Mouse (Mus musculus) MEL (cell line): ENCODE results near the gene Cyp17a1. TPM values are rescaled to one million over a fixed set of nuclear protein-coding genes. Genes with fewer than 3 reads are reported as not detected.

Source experiments
- DNase-seq: peaks from one replicate; pipeline ENCODE4 v3.0.0; 2011; ENCODE audit warnings: low read depth, low spot score
- H3K27ac ChIP-seq: 2 replicates; pipeline ENCODE4 v1.5.1; 2012; ENCODE audit warnings: low read depth, mild to moderate bottlenecking, control low read depth, low read length, moderate library complexity; ENCODE audit not compliant: control insufficient read depth
- H3K27me3 ChIP-seq, 2 experiments: fragments of 150-350 bp in 1 of 2; sonication (generic) in 1 of 2; 2 replicates each; pipeline ENCODE4 v1.6.1; 2012; ENCODE audit warnings: low read length in 2 of 2, mild to moderate bottlenecking in 2 of 2, improper control_type of control experiment in 1 of 2, moderate library complexity in 1 of 2; ENCODE audit not compliant: insufficient read depth in 2 of 2, control insufficient read depth in 1 of 2
- H3K36me3 ChIP-seq, 2 experiments: 2 replicates each; pipeline ENCODE4 v1.6.1; 2012 to 2014; ENCODE audit warnings: low read length in 2 of 2, improper control_type of control experiment in 1 of 2, inconsistent platforms in 1 of 2, mild to moderate bottlenecking in 1 of 2; ENCODE audit not compliant: insufficient read depth in 2 of 2, control insufficient read depth in 1 of 2
- H3K4me1 ChIP-seq, 2 experiments: fragments of 150-350 bp in 1 of 2; sonication (generic) in 1 of 2; 2 replicates each; pipeline ENCODE4 v1.6.1; 2012; ENCODE audit warnings: low read length in 2 of 2, improper control_type of control experiment in 1 of 2, mild to moderate bottlenecking in 1 of 2; ENCODE audit not compliant: insufficient read depth in 2 of 2, control insufficient read depth in 1 of 2
- H3K4me3 ChIP-seq, 2 experiments: fragments of 150-350 bp in 1 of 2; sonication (generic) in 1 of 2; 2 replicates each; pipeline ENCODE4 v1.5.1; 2012; ENCODE audit warnings: low read depth in 2 of 2, low read length in 2 of 2, mild to moderate bottlenecking in 2 of 2, moderate library complexity in 2 of 2, control low read depth in 1 of 2, improper control_type of control experiment in 1 of 2; ENCODE audit not compliant: control insufficient read depth in 1 of 2, insufficient read depth in 1 of 2
- H3K79me2 ChIP-seq: 2 replicates; pipeline ENCODE4 v1.6.1; 2012; ENCODE audit warnings: mild to moderate bottlenecking, low read length, moderate library complexity; ENCODE audit not compliant: control insufficient read depth, poor library complexity, insufficient read depth
- H3K9ac ChIP-seq: 2 replicates; pipeline ENCODE4 v1.6.1; 2012; ENCODE audit warnings: low read depth, mild to moderate bottlenecking, control low read depth, low read length, moderate library complexity; ENCODE audit not compliant: control insufficient read depth, poor library complexity, severe bottlenecking
- H3K9me3 ChIP-seq: fragments of 150-350 bp; sonication (generic); replicated peaks from 2 replicates; pipeline ENCODE4 v1.6.1; 2012; ENCODE audit warnings: mild to moderate bottlenecking, low read length, improper control_type of control experiment, moderate library complexity; ENCODE audit not compliant: insufficient read depth
- CHD1 ChIP-seq: IDR thresholded peaks from 2 replicates; pipeline ENCODE4 v1.6.1; 2012; ENCODE audit warnings: low read depth, mild to moderate bottlenecking, inconsistent platforms, low read length, improper control_type of control experiment
- CHD2 ChIP-seq: IDR thresholded peaks from 2 replicates; pipeline ENCODE4 v1.6.1; 2011; ENCODE audit warnings: low read length, improper control_type of control experiment
- CTCF ChIP-seq, 3 experiments: IDR thresholded peaks in 2 of 3; conservative IDR thresholded peaks in 1 of 3; 2 replicates each; pipeline ENCODE4 v1.5.1; 2011 to 2012; ENCODE audit warnings: low read length in 3 of 3, low read depth in 2 of 3, mild to moderate bottlenecking in 2 of 3, improper control_type of control experiment in 1 of 3, inconsistent platforms in 1 of 3, mixed read lengths in 1 of 3, moderate library complexity in 1 of 3; ENCODE audit not compliant: control insufficient read depth in 1 of 3, insufficient read depth in 1 of 3, poor library complexity in 1 of 3, severe bottlenecking in 1 of 3
- ETS1 ChIP-seq: IDR thresholded peaks from 2 replicates; pipeline ENCODE4 v1.6.1; 2012; ENCODE audit warnings: low read depth, mild to moderate bottlenecking, inconsistent platforms, low read length, improper control_type of control experiment, moderate library complexity
- JUND ChIP-seq: IDR thresholded peaks from 2 replicates; pipeline ENCODE4 v1.6.1; 2011; ENCODE audit warnings: low read depth, mild to moderate bottlenecking, improper control_type of control experiment, low read length
- KAT2A ChIP-seq: conservative IDR thresholded peaks from 2 replicates; pipeline ENCODE4 v1.6.1; 2012; ENCODE audit warnings: low read depth, low read length, improper control_type of control experiment, inconsistent platforms
- MAX ChIP-seq: IDR thresholded peaks from 2 replicates; pipeline ENCODE4 v1.6.1; 2011; ENCODE audit warnings: low read length, improper control_type of control experiment
- MAZ ChIP-seq: IDR thresholded peaks from 2 replicates; pipeline ENCODE4 v1.6.1; 2012; ENCODE audit warnings: low read depth, mild to moderate bottlenecking, inconsistent platforms, low read length, improper control_type of control experiment
- MXI1 ChIP-seq: IDR thresholded peaks from 2 replicates; pipeline ENCODE4 v1.6.1; 2011; ENCODE audit warnings: mild to moderate bottlenecking, low read depth, low read length, improper control_type of control experiment
- NELFE ChIP-seq: IDR thresholded peaks from 2 replicates; pipeline ENCODE4 v1.6.1; 2011; ENCODE audit warnings: low read depth, low read length, improper control_type of control experiment
- NRF1 ChIP-seq: IDR thresholded peaks from 2 replicates; pipeline ENCODE4 v1.6.1; 2014; ENCODE audit warnings: low read depth, mild to moderate bottlenecking, inconsistent platforms, low read length, improper control_type of control experiment, moderate library complexity; ENCODE audit not compliant: poor library complexity, insufficient read depth, severe bottlenecking
- POLR2A ChIP-seq, 2 experiments: IDR thresholded peaks; 2 replicates each; pipeline ENCODE4 v1.6.1; 2011 to 2012; ENCODE audit warnings: low read length in 2 of 2, mild to moderate bottlenecking in 2 of 2, control low read depth in 1 of 2, improper control_type of control experiment in 1 of 2, low read depth in 1 of 2, moderate library complexity in 1 of 2; ENCODE audit not compliant: control insufficient read depth in 1 of 2, insufficient read depth in 1 of 2, poor library complexity in 1 of 2
- POLR2AphosphoS2 ChIP-seq: IDR thresholded peaks from 2 replicates; pipeline ENCODE4 v1.6.1; 2011; ENCODE audit warnings: low read length, improper control_type of control experiment
- POLR2AphosphoS5 ChIP-seq: IDR thresholded peaks from 2 replicates; pipeline ENCODE4 v1.6.1; 2012; ENCODE audit warnings: low read depth, borderline replicate concordance, mild to moderate bottlenecking, inconsistent platforms, low read length, moderate library complexity, mixed read lengths
- RAD21 ChIP-seq: IDR thresholded peaks from 2 replicates; pipeline ENCODE4 v1.6.1; 2011; ENCODE audit warnings: mild to moderate bottlenecking, low read depth, low read length, improper control_type of control experiment
- RCOR1 ChIP-seq: IDR thresholded peaks from 2 replicates; pipeline ENCODE4 v1.6.1; 2012; ENCODE audit warnings: low read depth, mild to moderate bottlenecking, inconsistent platforms, low read length, improper control_type of control experiment
- TAL1 ChIP-seq: IDR thresholded peaks from 2 replicates; pipeline ENCODE4 v1.6.1; 2012; ENCODE audit warnings: mild to moderate bottlenecking, inconsistent platforms, low read length, moderate library complexity, mixed read lengths
- TBP ChIP-seq: IDR thresholded peaks from 2 replicates; pipeline ENCODE4 v1.8.0; 2011; ENCODE audit warnings: low read depth, low read length, improper control_type of control experiment
- TCF12 ChIP-seq: IDR thresholded peaks from 2 replicates; pipeline ENCODE4 v1.6.1; 2014; ENCODE audit warnings: low read depth, mild to moderate bottlenecking, inconsistent platforms, low read length, improper control_type of control experiment, moderate library complexity
- UBTF ChIP-seq: IDR thresholded peaks from 2 replicates; pipeline ENCODE4 v1.6.1; 2012; ENCODE audit warnings: low read depth, mild to moderate bottlenecking, inconsistent platforms, low read length, improper control_type of control experiment, moderate library complexity, borderline replicate concordance; ENCODE audit not compliant: insufficient read depth
- USF1 ChIP-seq: IDR thresholded peaks from 2 replicates; pipeline ENCODE4 v1.6.1; 2014; ENCODE audit warnings: low read depth, mild to moderate bottlenecking, inconsistent platforms, low read length, improper control_type of control experiment, moderate library complexity
- USF2 ChIP-seq, 2 experiments: IDR thresholded peaks; 2 replicates each; pipeline ENCODE4 v1.6.1; 2011 to 2012; ENCODE audit warnings: improper control_type of control experiment in 2 of 2, low read length in 2 of 2, borderline replicate concordance in 1 of 2, inconsistent platforms in 1 of 2, low read depth in 1 of 2, mild to moderate bottlenecking in 1 of 2; ENCODE audit not compliant: insufficient read depth in 1 of 2
- ZC3H11A ChIP-seq: IDR thresholded peaks from 2 replicates; pipeline ENCODE4 v1.6.1; 2012; ENCODE audit warnings: low read depth, mild to moderate bottlenecking, inconsistent platforms, low read length, improper control_type of control experiment
- ZMIZ1 ChIP-seq: IDR thresholded peaks from 2 replicates; pipeline ENCODE4 v1.6.1; 2012; ENCODE audit warnings: low read depth, mild to moderate bottlenecking, inconsistent platforms, low read length, improper control_type of control experiment, moderate library complexity
- ZNF384 ChIP-seq: IDR thresholded peaks from 2 replicates; pipeline ENCODE4 v1.6.1; 2012; ENCODE audit warnings: low read depth, mild to moderate bottlenecking, inconsistent platforms, low read length, improper control_type of control experiment
- polyA plus RNA-seq, 2 experiments: library from polyadenylated mRNA; stranded (reverse) in 1 of 2; unstranded in 1 of 2; fragments of >175 nt in 1 of 2; fragments of >200 nt in 1 of 2; gene quantifications; 2 replicates each; pipeline versions ENCODE4 v1.2.1 to v1.2.4; 2012; ENCODE audit warnings: low replicate concordance in 2 of 2, low read depth in 1 of 2; ENCODE audit not compliant: insufficient read length in 2 of 2, insufficient read depth in 1 of 2, missing spikeins in 1 of 2
- total RNA-seq: library from RNA; depleted of rRNA; stranded (reverse); fragments of 300-350 nt; gene quantifications from 2 replicates; pipeline ENCODE4 v1.2.3, GENCODE M21; 2012

Gene Cyp17a1
- total and polyA plus RNA-seq, 3 experiments: not detected

GRCm38 (mm10) chr19:46622659-46623193 lies 50.2 kb downstream of the Cyp17a1 start:
- no peaks in the 10 kb centered on the region for H3K79me2 ChIP-seq
- peaks cover 0 to 3% of the 10 kb centered on the region in 2 experiments; a peak in 1 of 4 replicates for H3K36me3 ChIP-seq
- H3K4me3 ChIP-seq: no peak overlapping the region
- TF ChIP-seq ZMIZ1 (no peak), POLR2A (IDR thresholded peaks at IDR 0.05; ENCODE audit: control insufficient read depth in 1 of 2, insufficient read depth in 1 of 2, low read depth in 1 of 2, low read length in 2 of 2, poor library complexity in 1 of 2) (no peak), RAD21 (no peak), NELFE (no peak), CHD1 (no peak), POLR2AphosphoS2 (no peak), TBP (no peak), UBTF (no peak), ETS1 (no peak), KAT2A (no peak), NRF1 (no peak), MXI1 (no peak), MAX (no peak), USF2 (IDR thresholded peaks at IDR 0.05; ENCODE audit: borderline replicate concordance in 1 of 2, insufficient read depth in 1 of 2, low read depth in 1 of 2, low read length in 2 of 2) (no peak), CHD2 (no peak), TCF12 (no peak)
- TF ChIP-seq, all 39 proteins: peak for 0
- Histone ChIP-seq H3K9ac (no peak overlapping the region), H3K27me3 (no peaks in the 10 kb centered on the region), H3K27ac (no peak overlapping the region), H3K4me1 (no peaks in the 10 kb centered on the region), H3K9me3 (no peaks in the 10 kb centered on the region)
- DNase-seq: no peak

- no peak for DNase-seq
- TF ChIP-seq USF1 (no peak), RCOR1 (no peak), POLR2A (IDR thresholded peaks at IDR 0.05; ENCODE audit: control insufficient read depth in 1 of 2, insufficient read depth in 1 of 2, low read depth in 1 of 2, low read length in 2 of 2, poor library complexity in 1 of 2) (no peak), UBTF (no peak), CTCF (IDR thresholded peaks at IDR 0.05 in 2 of 3, conservative IDR thresholded peaks at IDR 0.05 in 1 of 3; ENCODE audit: control insufficient read depth in 1 of 3, insufficient read depth in 1 of 3, low read depth in 2 of 3, low read length in 3 of 3, poor library complexity in 1 of 3, severe bottlenecking in 1 of 3) (no peak), TAL1 (no peak), MAZ (no peak), ZC3H11A (no peak), JUND (no peak), MAX (no peak), USF2 (IDR thresholded peaks at IDR 0.05; ENCODE audit: borderline replicate concordance in 1 of 2, insufficient read depth in 1 of 2, low read depth in 1 of 2, low read length in 2 of 2) (no peak), POLR2AphosphoS5 (no peak), RAD21 (no peak), CHD2 (no peak), ZMIZ1 (no peak), ZNF384 (no peak), ETS1 (no peak)
- TF ChIP-seq, all 39 proteins: peak for 0
- H3K4me3 ChIP-seq: no peak overlapping the region
- no peak overlapping the region for H3K27ac ChIP-seq
- peaks cover 0 to 5% of the 10 kb centered on the region in 2 experiments; a peak in 1 of 4 replicates for H3K36me3 ChIP-seq
- no peaks in the 10 kb centered on the region for H3K27me3 ChIP-seq
- no peaks in the 10 kb centered on the region for H3K79me2 ChIP-seq
- no peaks in the 10 kb centered on the region for H3K4me1 ChIP-seq
- no peaks in the 10 kb centered on the region for H3K9me3 ChIP-seq
- no peak overlapping the region for H3K9ac ChIP-seq
Measured at GRCm38 (mm10) chr19:46621236-46622183, 51.5 kb downstream of the Cyp17a1 start.
